Mouse (Mus musculus) brown adipose tissue, adult 24 weeks (tissue): ENCODE results near the gene Svop. TPM values are rescaled to one million over a fixed set of nuclear protein-coding genes. Genes with fewer than 3 reads are reported as not detected.

Experiments
- H3K27ac ChIP-seq: fragments of 200-500 bp; replicated peaks from 2 replicates; pipeline ENCODE4 v1.5.1; 2012; ENCODE audit warnings: low read depth, mild to moderate bottlenecking, low read length
- H3K4me1 ChIP-seq: fragments of 200-500 bp; 2 replicates; pipeline ENCODE4 v1.6.1; 2012; ENCODE audit warnings: low read length, mixed read lengths; ENCODE audit not compliant: control insufficient read depth, insufficient read depth, insufficient read length
- H3K4me3 ChIP-seq: fragments of 200-500 bp; 2 replicates; pipeline ENCODE4 v1.5.1; 2012; ENCODE audit warnings: low read depth, mild to moderate bottlenecking, low read length, moderate library complexity; ENCODE audit not compliant: insufficient read depth
- polyA plus RNA-seq: library from polyadenylated mRNA; stranded (reverse); fragments of >200 nt; gene quantifications from 2 replicates; pipeline ENCODE4 v1.2.4, GENCODE M21; 2012; ENCODE audit not compliant: missing spikeins, insufficient read depth, insufficient read length

The Svop gene
- polyA plus RNA-seq, 1 experiment, result not detected

DNA sequence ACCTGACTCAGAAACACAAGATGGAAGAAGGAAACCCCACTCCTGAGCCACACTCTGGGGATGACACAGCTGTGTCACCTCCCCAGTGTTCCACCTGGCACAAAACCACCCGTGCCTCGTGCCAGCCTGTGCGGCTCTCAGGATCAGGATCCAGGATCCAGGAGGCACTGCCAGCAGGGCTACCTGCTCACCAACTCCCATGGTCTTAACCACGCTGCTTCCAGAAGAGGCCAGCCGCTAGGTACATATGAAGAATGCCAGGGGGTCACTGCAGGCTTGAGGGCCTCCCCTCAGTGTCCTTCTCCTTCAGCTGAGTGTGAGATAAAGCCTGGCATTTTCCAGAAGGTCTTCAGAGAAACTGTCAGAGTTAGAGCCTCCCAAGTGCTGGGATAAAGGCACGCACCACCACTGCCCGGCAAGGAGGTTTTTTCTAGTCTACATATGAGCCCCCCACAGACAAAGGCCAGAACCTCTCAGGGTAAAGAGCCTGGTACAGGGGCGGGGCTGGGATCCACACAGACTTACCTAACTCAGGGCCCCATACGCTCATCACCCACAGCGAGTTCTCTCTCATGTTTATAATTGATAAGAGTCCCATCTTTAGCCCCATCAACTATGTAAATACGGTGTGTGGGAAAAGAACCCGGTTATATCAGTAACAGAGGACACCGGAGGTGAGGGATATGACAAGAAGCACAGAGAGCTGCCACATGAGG is 107.2 kb downstream of the Svop start:
- H3K4me3 ChIP-seq, result no peak overlapping the region
- H3K27ac ChIP-seq, result peak overlapping the region; percentile 23; the same call in 1 of the 2 replicates
- H3K4me1 ChIP-seq, result peaks cover 53% of the 10 kb centered on the region

DNA sequence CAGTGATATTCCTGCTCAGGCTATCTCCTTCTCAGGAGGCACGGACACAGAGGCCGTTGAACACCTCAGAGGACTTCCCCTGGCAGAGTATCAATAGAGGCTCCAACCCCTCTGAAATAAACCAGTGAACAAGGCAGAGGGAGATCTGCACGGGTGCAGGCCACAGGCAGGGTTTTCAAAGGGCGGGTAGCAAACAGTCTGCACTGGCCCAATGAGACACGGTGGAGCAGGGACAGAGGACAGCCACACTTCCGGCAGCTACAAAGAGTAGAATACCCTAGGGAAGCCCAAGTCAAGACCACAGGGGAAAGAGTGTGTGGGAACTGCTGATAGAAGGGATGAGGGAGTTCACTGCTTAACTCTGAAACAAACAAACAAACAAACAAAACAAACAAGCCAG is 107.8 kb downstream of the Svop start:
- peak overlapping the region; percentile 23; the same call in 1 of the 2 replicates for H3K27ac ChIP-seq
- H3K4me3 ChIP-seq, result no peak overlapping the region

DNA sequence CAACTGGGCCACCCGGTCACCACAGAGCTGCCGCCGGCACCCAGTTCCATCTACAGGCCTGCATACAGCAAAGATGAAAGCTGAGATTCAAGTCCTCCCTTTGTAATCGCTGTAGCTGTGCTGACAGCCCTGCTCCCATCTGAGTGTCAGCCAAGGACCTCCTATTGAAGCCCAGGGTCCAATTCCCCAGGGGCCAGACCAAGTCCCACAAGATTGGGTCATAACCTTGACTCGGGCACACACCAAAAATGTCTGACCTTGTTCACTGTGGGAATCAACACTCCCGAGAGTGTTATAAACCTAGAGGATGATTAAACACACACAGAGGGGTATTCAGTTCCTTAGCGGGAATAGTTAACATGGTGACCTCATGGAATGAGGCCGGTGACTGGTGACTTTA is 109.5 kb downstream of the Svop start:
- Histone ChIP-seq H3K4me3 (no peak overlapping the region), H3K27ac (peak overlapping the region; percentile 55; the same call in 1 of the 2 replicates), H3K4me1 (peaks cover 58% of the 10 kb centered on the region)

More for the DNA sequence above, 107.8 kb downstream of the Svop start:
- H3K4me1 ChIP-seq, result peaks cover 53% of the 10 kb centered on the region

DNA sequence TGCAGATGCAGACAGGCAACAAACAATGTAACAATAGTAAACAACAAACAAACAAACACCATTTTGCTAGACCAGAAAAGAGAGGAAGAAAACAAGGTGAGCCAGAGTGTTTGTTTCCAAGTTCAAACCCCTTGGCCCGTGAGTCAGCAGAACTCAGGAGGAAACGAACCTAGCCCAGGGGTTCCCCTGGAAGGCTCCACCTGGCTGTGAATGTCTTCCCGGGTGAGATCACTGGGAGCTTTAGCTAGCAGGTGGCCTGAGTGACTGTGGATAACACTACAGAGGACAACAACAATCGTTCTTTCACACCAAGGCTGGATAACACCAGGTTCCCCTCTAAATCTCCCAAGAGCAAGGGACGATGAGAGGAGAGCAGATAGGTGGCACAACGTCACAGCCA is 110.2 kb downstream of the Svop start:
- H3K27ac ChIP-seq, result 0 out of 2 replicates have a peak overlapping the region, but pooled peaks have one; percentile 55
- no peak overlapping the region for H3K4me3 ChIP-seq
- H3K4me1 ChIP-seq, result peaks cover 58% of the 10 kb centered on the region

DNA sequence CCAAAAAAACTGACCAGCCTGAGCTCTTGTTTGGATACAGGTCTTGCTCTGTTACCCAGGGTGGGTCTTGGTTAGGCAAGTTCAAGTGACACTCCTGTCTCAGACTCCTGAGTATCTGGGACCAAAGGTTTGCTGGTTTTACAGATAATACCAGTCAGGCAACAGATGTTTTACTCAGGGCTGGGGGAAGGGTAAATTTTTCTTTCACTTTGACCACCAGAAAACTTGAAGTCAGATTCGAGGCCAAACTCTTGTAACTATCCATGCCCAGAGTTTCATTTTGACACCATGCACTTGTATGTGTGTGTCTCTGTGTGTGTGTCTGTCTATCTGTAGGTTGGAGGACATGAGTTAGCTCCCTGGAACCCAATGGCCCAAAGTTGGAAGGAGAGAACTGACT is 110.9 kb downstream of the Svop start:
- Histone ChIP-seq H3K4me1 (peaks cover 57% of the 10 kb centered on the region), H3K4me3 (no peak overlapping the region), H3K27ac (no peak overlapping the region)

DNA sequence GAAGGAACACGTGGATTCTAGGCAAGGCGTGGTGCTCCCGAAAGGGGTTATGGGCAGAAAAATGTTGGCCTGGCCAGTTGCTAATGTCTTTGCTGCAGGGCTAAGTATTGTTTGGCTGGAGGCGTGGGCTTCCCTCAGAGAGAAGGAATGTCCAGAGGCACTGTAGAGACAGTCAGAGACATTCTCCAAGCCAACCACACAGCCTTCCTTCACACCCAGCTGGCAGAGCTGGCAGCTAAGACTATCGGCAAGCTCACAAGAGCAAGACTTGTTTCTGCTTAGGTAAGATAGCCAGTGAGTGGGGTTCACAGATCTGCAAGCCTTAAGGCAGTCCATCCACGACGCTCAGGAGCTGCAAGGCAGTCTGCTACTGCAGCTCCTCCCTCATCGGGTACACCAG is 114.1 kb downstream of the Svop start:
- Histone ChIP-seq H3K4me3 (no peak overlapping the region), H3K27ac (no peak overlapping the region), H3K4me1 (peaks cover 66% of the 10 kb centered on the region)

Other genes starting within 250 kb of the Svop start
- 12.6 and 19.9 TPM in 2 replicates for gene Coro1c, start 182.8 kb downstream of the Svop start, polyA plus RNA-seq
- 6.2 and 11.7 TPM in 2 replicates for gene Ssh1, start 97.7 kb downstream of the Svop start, polyA plus RNA-seq
- gene Dao, start 87.9 kb downstream of the Svop start, polyA plus RNA-seq, result not detected in 2 replicates
- 5.3 and 6.4 TPM in 2 replicates for gene Usp30, start 26.1 kb downstream of the Svop start, polyA plus RNA-seq
- gene Alkbh2, start 36.6 kb upstream of the Svop start, polyA plus RNA-seq, result 4.3 and 5.6 TPM in 2 replicates
- 4.4 and 5.2 TPM in 2 replicates for gene Ung, start 38.8 kb upstream of the Svop start, polyA plus RNA-seq
- gene Acacb, start 55.0 kb upstream of the Svop start, polyA plus RNA-seq, result 235 and 250 TPM in 2 replicates
- gene Foxn4, start 182.2 kb upstream of the Svop start, polyA plus RNA-seq, result not detected in 2 replicates
- not detected in 2 replicates for gene Myo1h, start 197.6 kb upstream of the Svop start, polyA plus RNA-seq